Mouse (Mus musculus): ENCODE measurements around the gene Usp34. TPM values are rescaled to one million over a fixed set of nuclear protein-coding genes. Genes with fewer than 3 reads are reported as not detected.
"Not testable (repeated sequence)": the region's sequence is repeated elsewhere in the genome, so short reads cannot be mapped to it uniquely, and the experiment has no call there.

The Usp34 gene
- total RNA-seq, 1 experiment from 2014 or later = 46.2 TPM

DNA sequence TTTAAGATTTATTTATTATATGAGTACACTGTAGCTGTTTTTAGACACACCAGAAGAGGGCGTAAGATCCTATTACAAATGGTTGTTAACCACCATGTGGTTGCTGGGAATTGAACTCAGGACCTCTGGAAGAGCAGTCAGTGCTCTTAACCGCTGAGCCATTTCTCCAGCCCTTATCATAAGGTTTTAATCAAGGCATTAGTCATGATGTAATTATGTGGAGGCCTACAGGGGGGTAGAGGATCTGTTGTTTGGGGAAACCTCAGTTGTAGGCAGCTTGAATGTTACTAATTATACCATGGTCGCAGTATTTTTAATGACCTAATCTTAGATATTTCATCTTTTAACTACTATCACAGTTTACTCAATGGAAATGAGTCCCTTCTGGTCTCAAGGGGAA lies 25.4 kb downstream of the Usp34 start:
- ATAC-seq (replicated peaks; ENCODE audit: insufficient number of reproducible peaks, low FRiP score, low TSS enrichment, poor library complexity, severe bottlenecking) = no peak

DNA sequence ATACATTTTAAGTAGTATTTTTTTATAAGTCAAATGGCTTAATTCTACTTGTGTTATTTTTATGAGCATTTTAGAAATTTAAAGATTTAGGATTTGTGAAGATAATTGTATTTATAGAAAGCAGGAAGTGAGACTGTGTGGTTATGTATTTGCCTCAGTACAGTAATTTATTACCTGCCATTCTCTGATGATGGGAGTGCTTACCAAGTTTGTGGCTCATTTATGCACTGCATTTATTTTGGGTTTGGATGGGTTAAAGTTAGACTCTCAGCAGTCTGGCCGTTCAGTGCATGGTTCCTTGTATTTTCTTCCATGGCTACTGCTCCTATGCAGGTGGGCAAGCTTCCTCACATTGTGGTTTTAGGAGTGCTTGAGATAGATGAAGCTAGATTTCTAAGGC lies 28.5 kb downstream of the Usp34 start:
- ATAC-seq (replicated peaks; ENCODE audit: insufficient number of reproducible peaks, low FRiP score, low TSS enrichment, poor library complexity, severe bottlenecking) = no peak

DNA sequence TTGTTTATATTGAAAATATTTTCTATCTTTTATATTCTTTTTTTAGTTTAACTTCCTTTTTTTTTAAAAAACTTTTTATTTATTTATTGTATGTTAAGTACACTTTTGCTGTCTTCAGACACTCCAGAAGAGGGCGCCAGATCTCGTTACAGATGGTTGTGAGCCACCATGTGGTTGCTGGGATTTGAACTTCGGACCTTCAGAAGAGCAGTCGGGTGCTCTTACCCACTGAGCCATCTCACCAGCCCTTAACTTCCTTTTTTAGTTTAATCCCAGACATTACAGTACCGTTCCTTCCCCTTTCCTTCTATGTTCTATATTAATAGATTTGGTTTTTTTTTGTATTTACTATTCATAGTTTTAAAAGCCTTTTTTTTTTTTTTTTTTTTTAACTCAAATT lies 50.5 kb downstream of the Usp34 start:
- ATAC-seq (replicated peaks; ENCODE audit: insufficient number of reproducible peaks, low FRiP score, low TSS enrichment, poor library complexity, severe bottlenecking) = not testable (repeated sequence)

DNA sequence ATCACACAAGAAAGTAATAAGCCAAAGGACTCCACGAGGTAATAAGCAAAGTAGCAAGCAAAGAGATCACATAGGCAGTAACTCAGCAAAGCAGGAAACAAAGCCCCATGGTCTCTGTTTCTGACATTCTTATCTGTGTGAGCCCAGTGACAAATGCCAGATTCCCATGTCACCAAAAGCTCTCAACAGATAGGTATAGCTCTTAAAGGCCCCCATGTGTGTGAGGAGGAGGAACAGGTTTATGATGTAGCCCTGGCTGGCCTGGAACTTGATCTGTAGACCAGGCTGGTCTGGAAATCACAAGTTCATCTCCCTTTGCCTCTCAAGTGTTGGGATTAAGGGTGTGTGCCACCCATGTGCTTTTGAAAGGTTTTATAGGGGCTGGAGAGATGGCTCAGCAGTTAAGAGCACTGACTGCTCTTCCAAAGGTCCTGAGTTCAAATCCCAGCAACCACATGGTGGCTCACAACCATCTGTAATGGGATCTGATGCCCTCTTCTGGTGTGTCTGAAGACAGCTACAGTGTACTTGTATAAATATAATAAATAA lies 53.1 kb downstream of the Usp34 start:
- not testable (repeated sequence) for ATAC-seq (replicated peaks; ENCODE audit: insufficient number of reproducible peaks, low FRiP score, low TSS enrichment, poor library complexity, severe bottlenecking)

DNA sequence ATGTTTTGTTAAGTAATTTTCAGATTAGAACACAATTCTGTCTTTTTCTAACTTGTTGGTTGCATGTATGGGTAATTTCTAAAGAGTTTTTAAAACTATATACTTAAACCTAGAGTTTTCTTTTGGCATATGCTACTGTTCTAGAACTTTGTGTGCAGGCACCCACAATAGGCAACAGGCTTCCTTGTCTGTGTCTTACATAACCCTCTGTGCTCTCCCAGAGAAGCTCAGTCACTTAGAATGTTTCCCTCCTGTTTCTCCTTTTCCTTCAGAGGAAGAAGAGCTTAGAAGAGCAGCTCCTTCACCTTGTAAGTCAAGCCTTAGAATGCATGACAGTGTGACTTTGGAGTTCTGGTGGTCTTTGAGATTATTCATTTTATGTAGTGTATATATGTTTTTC lies 55.6 kb downstream of the Usp34 start:
- ATAC-seq (replicated peaks; ENCODE audit: insufficient number of reproducible peaks, low FRiP score, low TSS enrichment, poor library complexity, severe bottlenecking) = no peak

DNA sequence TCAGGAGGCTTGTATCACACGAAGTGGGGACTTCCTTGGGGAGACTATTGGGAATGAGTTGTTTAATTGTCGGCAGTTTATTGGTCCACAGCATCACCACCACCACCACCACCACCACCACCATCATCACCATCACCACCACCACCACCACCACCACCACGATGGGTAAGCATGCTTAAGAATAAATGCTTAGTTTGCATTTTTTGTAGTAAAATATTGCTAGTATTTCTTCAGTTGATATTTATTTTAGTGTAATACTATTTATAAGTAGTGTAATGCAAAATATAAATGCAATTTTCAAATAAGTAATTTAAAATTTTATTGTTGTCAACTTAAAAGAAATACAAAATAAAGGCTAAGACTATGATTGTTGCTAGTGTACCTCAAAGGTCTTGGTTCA lies 57.7 kb downstream of the Usp34 start:
- ATAC-seq (replicated peaks; ENCODE audit: insufficient number of reproducible peaks, low FRiP score, low TSS enrichment, poor library complexity, severe bottlenecking) = no peak

DNA sequence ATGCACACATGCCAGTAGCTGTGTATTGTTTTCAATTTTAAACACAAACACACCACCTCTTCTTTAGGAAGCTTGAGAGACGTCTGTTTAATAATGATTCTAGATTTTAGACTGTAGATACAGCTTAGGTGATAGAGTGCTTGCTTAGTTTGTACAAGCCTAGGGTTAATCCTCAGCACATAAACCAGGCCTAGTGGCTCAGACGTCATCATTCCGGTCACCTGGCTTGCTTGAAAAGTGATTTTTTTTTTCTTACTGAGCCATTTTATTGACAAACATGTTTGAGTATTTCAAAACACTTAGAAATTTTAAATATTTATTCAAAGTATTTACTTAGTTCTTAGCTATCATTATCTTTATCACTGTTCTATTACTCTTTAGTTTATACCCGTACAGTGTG lies 65.3 kb downstream of the Usp34 start:
- no peak for ATAC-seq (replicated peaks; ENCODE audit: insufficient number of reproducible peaks, low FRiP score, low TSS enrichment, poor library complexity, severe bottlenecking)

DNA sequence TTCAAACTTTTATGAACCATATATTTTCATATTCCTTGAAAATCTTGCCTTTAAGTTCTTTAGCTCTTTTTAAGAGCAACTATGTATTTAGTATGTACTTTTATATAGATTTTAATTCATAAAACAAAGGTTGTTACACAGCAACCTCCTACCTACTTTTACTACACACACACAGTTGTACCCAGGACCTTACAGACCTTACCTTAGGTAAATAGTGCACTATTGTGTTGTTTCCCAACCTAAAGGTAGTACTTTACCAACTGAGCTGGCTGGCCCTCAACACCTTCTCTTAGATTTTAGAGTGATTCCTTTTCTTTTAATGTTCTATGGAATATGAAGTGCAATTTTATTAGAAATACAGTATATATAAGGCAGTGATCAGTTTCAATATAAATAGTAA lies 65.8 kb downstream of the Usp34 start:
- ATAC-seq (replicated peaks; ENCODE audit: insufficient number of reproducible peaks, low FRiP score, low TSS enrichment, poor library complexity, severe bottlenecking) = no peak

DNA sequence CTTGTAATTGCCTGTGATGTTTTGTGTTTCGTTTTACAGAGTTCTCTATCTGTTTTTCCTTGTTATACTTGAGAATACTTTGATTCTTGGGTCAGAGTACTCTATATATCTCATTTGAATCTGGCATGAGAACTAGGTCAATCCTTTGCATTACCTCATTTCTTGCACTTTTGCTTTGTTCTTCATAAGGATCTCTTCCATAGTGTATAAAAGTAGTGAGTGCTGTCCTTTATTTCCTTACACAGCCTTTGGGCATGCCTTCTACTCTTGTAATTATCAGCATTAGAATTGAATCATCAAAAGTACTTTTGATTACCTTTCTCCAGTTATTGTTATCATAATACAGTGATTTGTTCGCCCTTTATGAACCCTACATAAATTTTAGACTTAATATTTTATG lies 73.4 kb downstream of the Usp34 start:
- no peak for ATAC-seq (replicated peaks; ENCODE audit: insufficient number of reproducible peaks, low FRiP score, low TSS enrichment, poor library complexity, severe bottlenecking)

DNA sequence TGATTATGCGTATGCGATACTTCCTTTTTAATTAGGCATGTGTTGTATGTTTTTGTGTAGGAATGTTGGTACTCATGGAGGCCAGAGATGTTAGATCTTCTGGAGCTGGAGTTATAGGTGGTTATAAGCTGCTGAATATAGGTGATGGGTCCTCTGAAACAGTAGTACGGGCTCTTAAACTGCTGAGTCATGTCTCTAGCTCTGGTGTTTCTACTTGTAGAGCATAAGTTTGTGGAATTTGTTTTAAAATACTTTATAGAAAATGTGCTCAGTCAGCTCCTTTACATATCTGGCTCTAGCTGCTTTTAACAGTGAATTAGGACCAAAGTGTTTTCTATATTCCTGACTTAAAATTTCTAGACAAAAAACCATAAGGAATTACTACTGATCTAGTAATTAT lies 73.9 kb downstream of the Usp34 start:
- no peak for ATAC-seq (replicated peaks; ENCODE audit: insufficient number of reproducible peaks, low FRiP score, low TSS enrichment, poor library complexity, severe bottlenecking)

DNA sequence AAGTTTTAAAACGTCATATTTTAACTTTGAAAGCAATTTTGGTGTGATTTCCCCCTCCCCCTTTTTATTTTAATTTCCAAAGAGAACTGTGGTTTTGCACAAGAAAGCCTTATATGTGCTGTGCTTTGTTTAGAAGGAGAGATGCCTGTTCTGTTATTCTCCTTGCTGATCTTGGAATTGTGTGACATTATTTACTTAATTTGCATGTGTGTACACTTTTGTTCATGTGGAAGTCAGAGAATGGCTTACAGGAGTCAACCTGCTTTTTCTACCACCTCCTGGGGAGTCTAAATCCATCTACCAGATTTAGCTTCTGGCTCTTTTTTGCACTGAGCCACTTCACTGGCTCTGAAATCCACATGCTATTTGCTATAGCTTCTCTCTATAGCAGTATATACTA lies 76.1 kb downstream of the Usp34 start:
- ATAC-seq (replicated peaks; ENCODE audit: insufficient number of reproducible peaks, low FRiP score, low TSS enrichment, poor library complexity, severe bottlenecking) = no peak

DNA sequence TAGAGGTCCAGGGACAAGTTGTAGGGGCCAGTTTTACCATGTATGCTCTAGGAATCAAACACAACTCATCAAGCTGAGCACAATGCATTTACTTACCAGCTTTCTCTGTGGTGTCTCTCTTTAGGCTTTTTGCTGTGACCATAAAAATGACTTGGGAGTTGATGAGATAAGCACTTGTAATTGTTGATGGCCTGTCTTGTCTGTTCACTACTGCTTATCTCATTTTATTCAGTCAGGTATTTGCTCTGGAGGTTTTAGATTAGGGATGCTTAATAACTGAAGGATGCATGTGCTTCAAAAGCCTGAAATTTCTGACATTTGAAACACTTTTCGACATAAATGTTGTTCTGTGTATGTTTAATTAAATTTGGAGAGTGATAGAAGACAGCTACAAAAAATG lies 83.0 kb downstream of the Usp34 start:
- no peak for ATAC-seq (replicated peaks; ENCODE audit: insufficient number of reproducible peaks, low FRiP score, low TSS enrichment, poor library complexity, severe bottlenecking)

DNA sequence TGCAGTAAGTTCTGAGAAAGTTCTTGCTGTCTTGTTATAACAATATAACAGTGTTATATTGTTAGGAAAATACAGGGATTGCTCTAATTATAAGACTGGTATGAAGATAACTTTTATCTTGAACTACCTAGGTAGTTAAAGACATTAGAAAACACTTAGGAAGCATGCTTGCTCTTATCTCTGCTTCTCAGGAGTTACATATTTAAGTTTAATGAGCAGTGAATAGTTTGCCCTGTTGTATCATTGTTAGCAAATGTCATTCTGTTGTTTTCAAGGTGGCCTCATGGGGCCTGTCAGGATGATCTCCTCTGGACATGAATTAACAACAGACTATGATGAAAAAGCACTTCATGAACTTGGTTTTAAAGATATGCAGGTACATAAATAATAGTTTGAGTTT lies 85.9 kb downstream of the Usp34 start:
- no peak for ATAC-seq (replicated peaks; ENCODE audit: insufficient number of reproducible peaks, low FRiP score, low TSS enrichment, poor library complexity, severe bottlenecking)

DNA sequence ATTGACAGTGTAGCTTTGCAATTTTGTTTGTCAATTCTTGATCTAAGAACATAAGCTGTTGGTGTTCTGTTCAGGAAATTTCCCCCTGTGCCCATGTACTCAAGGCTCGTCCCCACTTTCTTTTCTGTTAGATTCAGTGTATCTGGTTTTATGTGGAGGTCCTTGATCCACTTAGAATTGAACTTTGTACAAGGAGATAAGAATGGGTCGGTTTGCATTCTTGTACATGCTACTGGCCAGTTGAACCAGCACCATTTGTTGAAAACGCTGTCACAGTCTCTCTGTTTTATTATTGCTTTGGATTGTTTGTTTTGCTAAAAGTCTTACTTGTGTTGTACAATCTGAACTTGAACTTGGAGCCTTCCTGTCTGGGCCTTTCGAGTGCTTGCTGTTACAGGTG lies 89.9 kb downstream of the Usp34 start:
- no peak for ATAC-seq (replicated peaks; ENCODE audit: insufficient number of reproducible peaks, low FRiP score, low TSS enrichment, poor library complexity, severe bottlenecking)

DNA sequence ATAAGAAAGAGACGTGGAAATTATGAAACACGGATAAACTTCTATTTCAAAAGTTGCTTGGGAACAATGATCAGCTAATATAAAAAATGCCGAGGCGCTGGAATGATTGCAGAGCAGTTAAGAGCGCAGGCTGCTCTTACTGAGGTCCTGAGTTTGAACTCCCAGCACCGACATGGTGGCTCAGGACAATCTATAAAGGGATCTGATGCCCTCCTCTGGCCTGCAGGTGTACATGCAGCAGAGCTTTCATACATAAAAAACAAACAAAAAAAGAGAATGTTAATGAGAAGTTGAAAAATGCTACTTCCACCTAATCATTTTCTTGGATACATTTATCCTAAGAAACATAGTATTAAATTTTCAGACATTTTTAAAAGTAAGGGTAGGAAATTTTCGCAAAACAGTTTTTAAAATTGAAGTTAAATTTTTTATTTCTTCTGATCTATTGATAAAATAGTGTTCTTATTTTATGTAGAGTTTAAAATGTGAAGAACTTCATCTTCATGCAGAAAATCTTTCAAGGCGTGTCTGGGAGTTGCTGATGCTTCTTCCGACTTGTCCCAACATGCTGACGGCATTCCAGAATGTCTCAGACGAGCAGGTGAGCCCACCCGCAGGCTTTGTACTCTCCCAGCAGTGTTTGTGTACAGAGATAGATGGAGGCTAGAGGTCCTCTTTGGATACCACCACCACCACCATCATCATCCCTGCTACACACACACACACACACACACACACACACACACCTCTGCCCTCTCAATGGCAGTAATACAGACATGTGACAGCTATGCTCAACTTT lies 94.5 kb downstream of the Usp34 start:
- ATAC-seq (replicated peaks; ENCODE audit: insufficient number of reproducible peaks, low FRiP score, low TSS enrichment, poor library complexity, severe bottlenecking) = no peak

DNA sequence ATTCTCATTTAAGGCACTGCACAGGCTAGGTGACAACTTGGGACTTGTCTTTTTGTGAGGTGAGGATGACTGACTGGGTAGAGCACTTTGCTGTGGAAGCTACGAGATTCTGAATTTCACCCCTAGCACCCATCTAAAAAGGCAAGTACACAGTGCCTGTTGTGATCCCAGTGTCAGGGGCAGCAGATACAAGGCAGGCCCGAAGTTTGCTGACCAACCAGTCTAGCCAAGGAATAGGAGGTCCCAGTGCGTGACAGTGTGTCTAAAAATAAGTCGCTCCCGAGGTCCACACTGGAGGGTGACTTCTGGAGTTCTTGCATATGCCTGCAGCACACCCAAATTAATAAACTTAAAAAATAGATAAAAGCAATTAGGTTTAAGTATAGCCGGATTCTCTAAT lies 121.6 kb downstream of the Usp34 start:
- ATAC-seq (replicated peaks; ENCODE audit: insufficient number of reproducible peaks, low FRiP score, low TSS enrichment, poor library complexity, severe bottlenecking) = no peak

DNA sequence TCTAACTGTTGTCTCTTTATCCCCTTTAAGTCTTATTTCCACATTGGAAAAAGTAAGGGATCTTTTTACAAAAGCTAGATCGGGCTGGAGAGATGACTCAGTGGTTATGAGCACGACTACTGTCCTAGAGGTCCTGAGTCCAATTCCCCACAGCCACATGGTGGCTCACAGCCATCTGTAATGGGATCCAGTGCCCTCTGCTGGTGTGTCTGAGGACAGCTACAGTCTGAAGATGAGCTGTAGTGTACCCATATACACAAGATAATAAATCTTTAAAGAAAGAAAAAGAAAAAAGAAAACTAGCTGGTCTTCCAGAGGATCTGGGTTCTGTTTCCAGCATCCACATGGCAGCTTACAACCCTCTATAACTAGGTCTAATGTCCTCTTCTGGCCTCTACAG lies 123.3 kb downstream of the Usp34 start:
- no peak for ATAC-seq (replicated peaks; ENCODE audit: insufficient number of reproducible peaks, low FRiP score, low TSS enrichment, poor library complexity, severe bottlenecking)

DNA sequence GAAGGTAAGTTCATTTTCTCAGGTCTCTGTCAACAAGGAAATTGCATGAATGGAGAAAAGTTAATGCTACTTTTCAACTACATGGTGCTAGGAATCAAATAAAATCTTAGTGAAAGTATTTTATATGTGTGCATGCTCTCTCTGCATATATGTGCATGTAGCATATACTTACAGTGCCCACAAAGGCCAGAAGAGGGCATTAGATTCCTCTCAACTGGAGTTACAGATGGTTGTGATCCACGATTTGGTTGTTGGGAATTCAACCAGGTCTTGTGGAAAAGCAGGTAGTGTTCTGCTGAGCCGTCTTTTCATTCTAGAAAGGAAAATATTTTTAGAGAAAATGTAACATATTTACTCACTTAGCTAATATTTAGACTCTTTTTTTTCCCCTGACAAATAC lies 129.4 kb downstream of the Usp34 start:
- ATAC-seq (replicated peaks; ENCODE audit: insufficient number of reproducible peaks, low FRiP score, low TSS enrichment, poor library complexity, severe bottlenecking) = no peak

DNA sequence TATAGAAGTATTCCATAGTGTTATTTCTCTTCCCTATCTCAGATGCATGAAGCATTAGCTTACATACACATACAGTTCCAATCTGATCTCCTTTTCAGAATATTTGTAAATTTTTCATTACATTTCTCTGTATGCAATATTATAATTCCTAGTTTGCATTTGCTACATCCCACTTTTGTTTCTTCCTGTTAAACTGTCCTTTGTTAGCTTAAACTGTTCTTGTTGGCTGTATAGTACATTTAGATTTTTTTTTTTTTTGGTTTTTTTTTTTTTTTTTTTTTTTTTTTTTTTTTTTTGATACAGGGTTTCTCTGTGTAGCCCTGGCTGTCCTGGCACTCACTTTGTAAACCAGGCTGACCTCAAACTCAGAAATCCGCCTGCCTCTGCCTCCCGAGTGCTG lies 159.2 kb downstream of the Usp34 start:
- not testable (repeated sequence) for ATAC-seq (replicated peaks; ENCODE audit: insufficient number of reproducible peaks, low FRiP score, low TSS enrichment, poor library complexity, severe bottlenecking)

DNA sequence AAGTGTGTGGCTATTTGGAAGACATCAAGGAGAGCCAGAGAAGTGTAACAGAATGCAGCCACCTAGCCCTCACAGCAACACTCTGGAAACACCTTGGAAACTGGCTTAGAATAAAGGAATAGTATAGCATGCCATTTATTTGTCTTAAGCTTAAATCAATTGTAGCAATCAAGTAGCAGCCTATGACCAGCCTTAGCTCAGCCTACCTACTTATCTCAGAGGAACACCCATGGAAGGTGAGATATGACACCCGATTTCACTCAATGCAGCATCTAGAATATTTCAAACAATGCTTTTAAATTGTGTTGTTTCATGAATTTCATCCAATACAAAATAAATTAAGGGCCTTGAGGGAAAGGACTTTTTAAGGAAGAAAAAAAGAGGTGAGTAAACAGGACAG lies 183.3 kb downstream of the Usp34 start:
- no peak for ATAC-seq (replicated peaks; ENCODE audit: insufficient number of reproducible peaks, low FRiP score, low TSS enrichment, poor library complexity, severe bottlenecking)

Data from monocyte, adult 5-6 weeks (primary cell).